Mouse (Mus musculus) liver, adult 2 months (tissue): Measurements from ENCODE around the gene Macf1.

Source experiments
- CTCF ChIP-seq: fragments of 200-500 bp; IDR thresholded peaks from 2 replicates; pipeline ENCODE4 v1.5.1; 2011; ENCODE audit warnings: low read depth, low read length, control low read depth
- POLR2A ChIP-seq: fragments of 200-500 bp; IDR thresholded peaks from 2 replicates; pipeline ENCODE4 v1.6.1; 2011; ENCODE audit warnings: low read length, control low read depth; ENCODE audit not compliant: insufficient read depth; ENCODE audit errors: extremely low read depth

DNA sequence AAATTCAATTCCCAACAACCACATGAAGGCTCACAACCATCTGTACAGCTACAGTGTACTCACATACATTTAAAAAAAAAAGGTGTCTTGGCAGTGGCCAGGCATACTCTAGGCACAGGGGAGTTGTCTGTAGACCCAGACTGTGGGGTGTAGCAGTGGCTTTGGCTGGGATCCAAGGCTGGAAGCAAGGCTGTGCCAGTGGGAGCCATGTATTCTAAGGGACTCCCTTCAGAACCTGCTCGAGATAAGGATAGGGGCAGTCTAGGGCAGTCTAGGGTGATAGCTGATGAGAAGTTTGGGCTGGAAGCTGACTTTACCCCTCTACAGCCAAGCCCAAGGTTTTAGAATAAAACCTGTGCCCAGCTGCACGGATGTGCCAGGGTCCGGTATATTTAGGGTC, 358.1 kb downstream of the Macf1 start:
- no peak for TF ChIP-seq POLR2A
- TF ChIP-seq CTCF = no peak
